Mouse (Mus musculus) megakaryocyte, embryonic 14.5 days (primary cell): ENCODE data around the gene Serpinb9b.

Source experiments
- FLI1 ChIP-seq: IDR thresholded peaks from 2 replicates; pipeline ENCODE4 v1.6.1; 2012; ENCODE audit warnings: low read length, inconsistent platforms, mixed read lengths
- GATA1 ChIP-seq: IDR thresholded peaks from 3 replicates; pipeline ENCODE4 v1.6.1; 2012; ENCODE audit warnings: mixed read lengths, low read length, inconsistent platforms, borderline replicate concordance

- TF ChIP-seq GATA1, result no peak
- no peak for TF ChIP-seq FLI1
Measured at GRCm38 (mm10) chr13:33005501-33006075, 21.6 kb upstream of the Serpinb9b start.
